Mouse (Mus musculus): ENCODE data around the gene Ferd3l. TPM values are rescaled to one million over a fixed set of nuclear protein-coding genes. Genes with fewer than 3 reads are reported as not detected.
A peak's percentile ranks its signal among the peaks of the same experiment; 100 is the strongest.

Ferd3l gene
- polyA plus RNA-seq, 1 experiment from 2014 or later, result not detected

GRCm38 (mm10) chr12:33962118-33962772 is 34.0 kb downstream of the Ferd3l start:
- no peak for ATAC-seq (ENCODE audit: low read depth)
- H3K9ac ChIP-seq (ENCODE audit: low read depth, low read length), result peak overlapping the region; percentile 81

GRCm38 (mm10) chr12:33962773-33963130 is 34.5 kb downstream of the Ferd3l start:
- Histone ChIP-seq H3K9ac (ENCODE audit: low read depth, low read length) (peak overlapping the region; percentile 81), H3K4me3 (ENCODE audit: low read depth, low read length) (peak overlapping the region; percentile 80), H3K4me1 (ENCODE audit: control insufficient read depth, insufficient read depth, low read length) (peaks cover 27% of the 10 kb centered on the region), H3K36me3 (ENCODE audit: control insufficient read depth, insufficient read depth, low read length) (peaks cover 9% of the 10 kb centered on the region; the same call in 1 of the 2 replicates), H3K27ac (replicated peaks; ENCODE audit: low read depth, low read length) (peak overlapping the region; percentile 97), H3K9me3 (ENCODE audit: control insufficient read depth, low read length) (no peaks in the 10 kb centered on the region), H3K4me2 (ENCODE audit: low read depth, low read length) (peak overlapping the region; percentile 72), H3K27me3 (replicated peaks; ENCODE audit: control insufficient read depth, insufficient read depth, low read length) (peaks cover 8% of the 10 kb centered on the region)
- ATAC-seq (ENCODE audit: low read depth) (no peak), DNase-seq (ENCODE audit: low spot score) (no peak)
- 13% methylated on average over 9 of the region's 9 CpGs for WGBS

More at GRCm38 (mm10) chr12:33962118-33962772, 34.0 kb downstream of the Ferd3l start:
- Histone ChIP-seq H3K4me1 (ENCODE audit: control insufficient read depth, insufficient read depth, low read length) (peaks cover 27% of the 10 kb centered on the region), H3K36me3 (ENCODE audit: control insufficient read depth, insufficient read depth, low read length) (peaks cover 9% of the 10 kb centered on the region; the same call in 1 of the 2 replicates), H3K27me3 (replicated peaks; ENCODE audit: control insufficient read depth, insufficient read depth, low read length) (peaks cover 9% of the 10 kb centered on the region), H3K27ac (replicated peaks; ENCODE audit: low read depth, low read length) (peak overlapping the region; percentile 97), H3K9me3 (ENCODE audit: control insufficient read depth, low read length) (no peaks in the 10 kb centered on the region), H3K4me2 (ENCODE audit: low read depth, low read length) (peak overlapping the region; percentile 72), H3K4me3 (ENCODE audit: low read depth, low read length) (peak overlapping the region; percentile 80)
- WGBS, result 5% methylated on average over 17 of the region's 17 CpGs
- peak; percentile 75 for DNase-seq (ENCODE audit: low spot score)

- H3K27me3 ChIP-seq (replicated peaks; ENCODE audit: control insufficient read depth, insufficient read depth, low read length), result peaks cover under 1% of the 10 kb centered on the region; the same call in 1 of the 2 replicates
- H3K27ac ChIP-seq (replicated peaks; ENCODE audit: low read depth, low read length), result peak overlapping the region; percentile 97
- no peak for ATAC-seq (ENCODE audit: low read depth)
- peak overlapping the region; percentile 72 for H3K4me2 ChIP-seq (ENCODE audit: low read depth, low read length)
- no peaks in the 10 kb centered on the region for H3K9me3 ChIP-seq (ENCODE audit: control insufficient read depth, low read length)
- H3K36me3 ChIP-seq (ENCODE audit: control insufficient read depth, insufficient read depth, low read length), result peaks cover 9% of the 10 kb centered on the region; the same call in 1 of the 2 replicates
- WGBS, result 7% methylated on average over 15 of the region's 15 CpGs
- no peak for DNase-seq (ENCODE audit: low spot score)
- peaks cover 36% of the 10 kb centered on the region for H3K4me1 ChIP-seq (ENCODE audit: control insufficient read depth, insufficient read depth, low read length)
- H3K9ac ChIP-seq (ENCODE audit: low read depth, low read length), result peak overlapping the region; percentile 81
- peak overlapping the region; percentile 80 for H3K4me3 ChIP-seq (ENCODE audit: low read depth, low read length)
These were observed 35.6 kb downstream of the Ferd3l start for GRCm38 (mm10) chr12:33963671-33964369.

GRCm38 (mm10) chr12:33964427-33964826 is 36.2 kb downstream of the Ferd3l start:
- Histone ChIP-seq H3K27ac (replicated peaks; ENCODE audit: low read depth, low read length) (peak overlapping the region; percentile 67), H3K27me3 (replicated peaks; ENCODE audit: control insufficient read depth, insufficient read depth, low read length) (peaks cover 5% of the 10 kb centered on the region; the same call in 1 of the 2 replicates), H3K9ac (ENCODE audit: low read depth, low read length) (peak overlapping the region; percentile 11; the same call in 1 of the 2 replicates), H3K36me3 (ENCODE audit: control insufficient read depth, insufficient read depth, low read length) (peaks cover 9% of the 10 kb centered on the region; the same call in 1 of the 2 replicates), H3K4me1 (ENCODE audit: control insufficient read depth, insufficient read depth, low read length) (peaks cover 36% of the 10 kb centered on the region), H3K4me2 (ENCODE audit: low read depth, low read length) (peak overlapping the region; percentile 31), H3K4me3 (ENCODE audit: low read depth, low read length) (peak overlapping the region; percentile 1; the same call in 1 of the 2 replicates), H3K9me3 (ENCODE audit: control insufficient read depth, low read length) (no peaks in the 10 kb centered on the region)
- no peak for ATAC-seq (ENCODE audit: low read depth)
- no peak for DNase-seq (ENCODE audit: low spot score)
- 29% methylated on average over 2 of the region's 2 CpGs for WGBS

GRCm38 (mm10) chr12:33965661-33966360 is 37.6 kb downstream of the Ferd3l start:
- H3K27ac ChIP-seq (replicated peaks; ENCODE audit: low read depth, low read length), result peak overlapping the region; percentile 95
- peaks cover 36% of the 10 kb centered on the region for H3K4me1 ChIP-seq (ENCODE audit: control insufficient read depth, insufficient read depth, low read length)
- H3K4me2 ChIP-seq (ENCODE audit: low read depth, low read length), result peak overlapping the region; percentile 78
- 3% methylated on average over 5 of the region's 5 CpGs for WGBS
- H3K9me3 ChIP-seq (ENCODE audit: control insufficient read depth, low read length), result no peaks in the 10 kb centered on the region
- no peak for ATAC-seq (ENCODE audit: low read depth)
- peak overlapping the region; percentile 38 for H3K4me3 ChIP-seq (ENCODE audit: low read depth, low read length)
- peak overlapping the region; percentile 72 for H3K9ac ChIP-seq (ENCODE audit: low read depth, low read length)
- H3K27me3 ChIP-seq (replicated peaks; ENCODE audit: control insufficient read depth, insufficient read depth, low read length), result peaks cover 12% of the 10 kb centered on the region
- peaks cover 9% of the 10 kb centered on the region; the same call in 1 of the 2 replicates for H3K36me3 ChIP-seq (ENCODE audit: control insufficient read depth, insufficient read depth, low read length)
- no peak for DNase-seq (ENCODE audit: low spot score)

- 3% methylated on average over 30 of the region's 35 CpGs for WGBS
- peaks cover 36% of the 10 kb centered on the region for H3K4me1 ChIP-seq (ENCODE audit: control insufficient read depth, insufficient read depth, low read length)
- ATAC-seq (ENCODE audit: low read depth), result no peak
These were observed 38.5 kb downstream of the Ferd3l start for GRCm38 (mm10) chr12:33966490-33967415.

GRCm38 (mm10) chr12:33967514-33967913 is 39.3 kb downstream of the Ferd3l start:
- Histone ChIP-seq H3K4me1 (ENCODE audit: control insufficient read depth, insufficient read depth, low read length) (peaks cover 30% of the 10 kb centered on the region), H3K27me3 (replicated peaks; ENCODE audit: control insufficient read depth, insufficient read depth, low read length) (peaks cover 12% of the 10 kb centered on the region), H3K36me3 (ENCODE audit: control insufficient read depth, insufficient read depth, low read length) (peaks cover 3% of the 10 kb centered on the region; the same call in 1 of the 2 replicates), H3K9me3 (ENCODE audit: control insufficient read depth, low read length) (no peaks in the 10 kb centered on the region), H3K4me2 (ENCODE audit: low read depth, low read length) (peak overlapping the region; percentile 78), H3K4me3 (ENCODE audit: low read depth, low read length) (peak overlapping the region; percentile 38), H3K27ac (replicated peaks; ENCODE audit: low read depth, low read length) (peak overlapping the region; percentile 95), H3K9ac (ENCODE audit: low read depth, low read length) (peak overlapping the region; percentile 72)
- ATAC-seq (ENCODE audit: low read depth) (peak; percentile 64), DNase-seq (ENCODE audit: low spot score) (no peak)
- under 1% methylated on average over 21 of the region's 21 CpGs for WGBS

More at GRCm38 (mm10) chr12:33966490-33967415, 38.5 kb downstream of the Ferd3l start:
- peak overlapping the region; percentile 78 for H3K4me2 ChIP-seq (ENCODE audit: low read depth, low read length)
- peak overlapping the region; percentile 72 for H3K9ac ChIP-seq (ENCODE audit: low read depth, low read length)
- H3K27ac ChIP-seq (replicated peaks; ENCODE audit: low read depth, low read length), result peak overlapping the region; percentile 95
- DNase-seq (ENCODE audit: low spot score), result peak; percentile 81
- peak overlapping the region; percentile 38 for H3K4me3 ChIP-seq (ENCODE audit: low read depth, low read length)
- peaks cover 9% of the 10 kb centered on the region; the same call in 1 of the 2 replicates for H3K36me3 ChIP-seq (ENCODE audit: control insufficient read depth, insufficient read depth, low read length)
- peaks cover 12% of the 10 kb centered on the region for H3K27me3 ChIP-seq (replicated peaks; ENCODE audit: control insufficient read depth, insufficient read depth, low read length)
- H3K9me3 ChIP-seq (ENCODE audit: control insufficient read depth, low read length), result no peaks in the 10 kb centered on the region

All from embryonic facial prominence, embryonic 14.5 days (tissue).